ENCODE assay signal across 8 mouse cellular contexts in genomic region chr17:56716655-56717362, GRCm38 (mm10). TPM values are rescaled to one million over a fixed set of nuclear protein-coding genes. Genes with fewer than 3 reads are reported as not detected.
A peak's percentile ranks its signal among the peaks of the same experiment; 100 is the strongest.
DNase-seq lines count a peak whose midpoint lies in the region; ATAC-seq and TF ChIP-seq lines count a peak whose summit lies in the region.

No protein-coding gene starts in this region.

- peak; percentile 99 for DNase-seq in CD4-positive helper T cell, adult 2 months (ENCODE audit: low read depth, low spot score)
- DNase-seq in brain, embryonic 18.5 days (ENCODE audit: low read depth, low spot score) = peak; percentile 99
- DNase-seq in kidney, postnatal 0 days (ENCODE audit: low spot score) = peak; percentile 98
- DNase-seq in liver, embryonic 11.5 days (ENCODE audit: low spot score) = peak; percentile 98
- DNase-seq in naive thymus-derived CD4-positive, alpha-beta T cell, adult 2 months (ENCODE audit: low read depth) = peak; percentile 100

- peak overlapping the region; percentile 98 for H3K9ac ChIP-seq in heart, embryonic 12.5 days
- peak overlapping the region; percentile 88 for H3K9ac ChIP-seq in kidney, postnatal 0 days (ENCODE audit: low read depth, low read length)
- H3K9ac ChIP-seq in liver, embryonic 11.5 days (ENCODE audit: low read depth, low read length) = peak overlapping the region; percentile 68
- H3K9ac ChIP-seq in stomach, embryonic 14.5 days (replicated peaks; ENCODE audit: low read depth, low read length) = peak overlapping the region; percentile 73

- no peaks in the 10 kb centered on the region for H3K27me3 ChIP-seq in heart, embryonic 12.5 days (replicated peaks)
- no peaks in the 10 kb centered on the region for H3K27me3 ChIP-seq in kidney, postnatal 0 days (ENCODE audit: insufficient read depth, low read length)
- H3K27me3 ChIP-seq in liver, embryonic 11.5 days (replicated peaks; ENCODE audit: control insufficient read depth, insufficient read depth, low read length) = no peaks in the 10 kb centered on the region
- H3K27me3 ChIP-seq in stomach, embryonic 14.5 days (ENCODE audit: control insufficient read depth, insufficient read depth, low read length) = no peaks in the 10 kb centered on the region

- H3K27ac ChIP-seq in heart, embryonic 12.5 days (ENCODE audit: poor library complexity, severe bottlenecking) = peak overlapping the region; percentile 65
- peak overlapping the region; percentile 82 for H3K27ac ChIP-seq in kidney, postnatal 0 days
- peak overlapping the region; percentile 47; the same call in 1 of the 2 replicates for H3K27ac ChIP-seq in liver, embryonic 11.5 days (ENCODE audit: low read depth, low read length)
- H3K27ac ChIP-seq in stomach, embryonic 14.5 days (ENCODE audit: low read length) = peak overlapping the region; percentile 73; the same call in 1 of the 2 replicates

- no peaks in the 10 kb centered on the region for H3K9me3 ChIP-seq in heart, embryonic 12.5 days (replicated peaks)
- no peaks in the 10 kb centered on the region for H3K9me3 ChIP-seq in kidney, postnatal 0 days (replicated peaks; ENCODE audit: low read length)
- H3K9me3 ChIP-seq in liver, embryonic 11.5 days (ENCODE audit: control insufficient read depth, low read length) = no peaks in the 10 kb centered on the region
- H3K9me3 ChIP-seq in stomach, embryonic 14.5 days (ENCODE audit: control insufficient read depth, low read depth, low read length) = no peaks in the 10 kb centered on the region

- peaks cover 25% of the 10 kb centered on the region for H3K36me3 ChIP-seq in heart, embryonic 12.5 days
- H3K36me3 ChIP-seq in kidney, postnatal 0 days (ENCODE audit: insufficient read depth, low read length) = 0 out of 2 replicates have a peak, but pooled peaks cover 18% of the 10 kb centered on the region
- H3K36me3 ChIP-seq in liver, embryonic 11.5 days (ENCODE audit: control insufficient read depth, insufficient read depth, low read length) = peaks cover 14% of the 10 kb centered on the region
- H3K36me3 ChIP-seq in stomach, embryonic 14.5 days (ENCODE audit: control insufficient read depth, insufficient read depth, low read length) = peaks cover 5% of the 10 kb centered on the region

- peak overlapping the region; percentile 94 for H3K4me3 ChIP-seq in heart, embryonic 12.5 days
- H3K4me3 ChIP-seq in kidney, postnatal 0 days (replicated peaks; ENCODE audit: low read depth, low read length) = peak overlapping the region; percentile 77
- H3K4me3 ChIP-seq in liver, embryonic 11.5 days (ENCODE audit: low read depth, low read length) = peak overlapping the region; percentile 70
- H3K4me3 ChIP-seq in stomach, embryonic 14.5 days (ENCODE audit: low read depth, low read length) = peak overlapping the region; percentile 81

- 2% methylated on average over 55 of the region's 55 CpGs for WGBS in heart, embryonic 12.5 days
- under 1% methylated on average over 55 of the region's 55 CpGs for WGBS in kidney, postnatal 0 days
- WGBS in liver, embryonic 11.5 days = 0% methylated on average over 55 of the region's 55 CpGs
- WGBS in stomach, embryonic 14.5 days = under 1% methylated on average over 55 of the region's 55 CpGs

- H3K4me2 ChIP-seq in heart, embryonic 12.5 days = peak overlapping the region; percentile 91
- peak overlapping the region; percentile 70 for H3K4me2 ChIP-seq in kidney, postnatal 0 days (ENCODE audit: low read length)
- H3K4me2 ChIP-seq in liver, embryonic 11.5 days = peak overlapping the region; percentile 80
- peak overlapping the region; percentile 81 for H3K4me2 ChIP-seq in stomach, embryonic 14.5 days (replicated peaks; ENCODE audit: low read depth, low read length)

- H3K4me1 ChIP-seq in heart, embryonic 12.5 days (replicated peaks) = peaks cover 44% of the 10 kb centered on the region
- H3K4me1 ChIP-seq in kidney, postnatal 0 days (replicated peaks; ENCODE audit: insufficient read depth, low read length) = peaks cover 15% of the 10 kb centered on the region
- peaks cover 16% of the 10 kb centered on the region for H3K4me1 ChIP-seq in liver, embryonic 11.5 days (replicated peaks; ENCODE audit: control insufficient read depth, insufficient read depth, low read length)
- peaks cover 15% of the 10 kb centered on the region; the same call in 1 of the 2 replicates for H3K4me1 ChIP-seq in stomach, embryonic 14.5 days (ENCODE audit: control insufficient read depth, insufficient read depth, low read length)

- ATAC-seq in erythroid progenitor cell, adult 5-6 weeks (replicated peaks; ENCODE audit: low FRiP score, poor library complexity, severe bottlenecking) = peak; percentile 82
- ATAC-seq in heart, embryonic 12.5 days (ENCODE audit: insufficient number of reproducible peaks, low FRiP score) = peak; percentile 89
- ATAC-seq in kidney, postnatal 0 days (replicated peaks; ENCODE audit: low FRiP score, low read depth) = peak; percentile 93
- peak; percentile 87 for ATAC-seq in liver, embryonic 11.5 days (replicated peaks; ENCODE audit: low FRiP score)
- ATAC-seq in stomach, embryonic 14.5 days (ENCODE audit: insufficient number of reproducible peaks, insufficient read depth, low FRiP score, low read depth) = peak; percentile 92

- TF ChIP-seq CTCF in kidney, postnatal 0 days (IDR thresholded peaks at IDR 0.05; ENCODE audit: low read depth) = no peak; the same call in 1 of the 2 replicates

RNA-seq across cellular contexts. Expression of gene Ndufa11, which starts 0.8 kb away (rescaled TPM):
- 46.5 and 90.1 TPM in 2 replicates for total RNA-seq in erythroid progenitor cell, adult 5-6 weeks (2015; ENCODE audit: low replicate concordance)
- total RNA-seq in erythroid progenitor cell, adult 5-6 weeks (2017; ENCODE audit: low replicate concordance) = 54.2 and 67.9 TPM in 2 replicates
- polyA plus RNA-seq in heart, embryonic 12.5 days (2016; fragmentation: Nextera tagmentation; extraction: Ambion mirVana) = 638 and 663 TPM in 2 replicates
- polyA plus RNA-seq in kidney, postnatal 0 days (2015; fragmentation: Nextera tagmentation; extraction: Ambion mirVana) = 683 and 742 TPM in 2 replicates
- polyA plus RNA-seq in liver, embryonic 11.5 days (2014; fragmentation: Nextera tagmentation; extraction: Ambion mirVana) = 343 and 358 TPM in 2 replicates
- 444 and 502 TPM in 2 replicates for polyA plus RNA-seq in stomach, embryonic 14.5 days (2014; fragmentation: Nextera tagmentation; extraction: Ambion mirVana)

RNA-seq across cellular contexts. Expression of gene Vmac, which starts 1.0 kb away (rescaled TPM):
- 2.1 and 2.2 TPM in 2 replicates for total RNA-seq in erythroid progenitor cell, adult 5-6 weeks (2015; ENCODE audit: low replicate concordance)
- total RNA-seq in erythroid progenitor cell, adult 5-6 weeks (2017; ENCODE audit: low replicate concordance) = not detected in 2 replicates
- 12.1 and 12.9 TPM in 2 replicates for polyA plus RNA-seq in heart, embryonic 12.5 days (2016; fragmentation: Nextera tagmentation; extraction: Ambion mirVana)
- polyA plus RNA-seq in kidney, postnatal 0 days (2015; fragmentation: Nextera tagmentation; extraction: Ambion mirVana) = 24.4 and 27.4 TPM in 2 replicates
- polyA plus RNA-seq in liver, embryonic 11.5 days (2014; fragmentation: Nextera tagmentation; extraction: Ambion mirVana) = 9.1 and 10.7 TPM in 2 replicates
- 31.3 and 31.7 TPM in 2 replicates for polyA plus RNA-seq in stomach, embryonic 14.5 days (2014; fragmentation: Nextera tagmentation; extraction: Ambion mirVana)

RNA-seq across cellular contexts. Expression of gene Nrtn, which starts 40.5 kb away (rescaled TPM):
- not detected in 2 replicates for total RNA-seq in erythroid progenitor cell, adult 5-6 weeks (2015; ENCODE audit: low replicate concordance)
- not detected in 2 replicates for total RNA-seq in erythroid progenitor cell, adult 5-6 weeks (2017; ENCODE audit: low replicate concordance)
- 7.5 and 9.0 TPM in 2 replicates for polyA plus RNA-seq in heart, embryonic 12.5 days (2016; fragmentation: Nextera tagmentation; extraction: Ambion mirVana)
- polyA plus RNA-seq in kidney, postnatal 0 days (2015; fragmentation: Nextera tagmentation; extraction: Ambion mirVana) = 8.7 and 11.8 TPM in 2 replicates
- polyA plus RNA-seq in liver, embryonic 11.5 days (2014; fragmentation: Nextera tagmentation; extraction: Ambion mirVana) = 5.2 and 5.3 TPM in 2 replicates
- 14.1 and 14.4 TPM in 2 replicates for polyA plus RNA-seq in stomach, embryonic 14.5 days (2014; fragmentation: Nextera tagmentation; extraction: Ambion mirVana)

RNA-seq across cellular contexts. Expression of gene Ranbp3, which starts 43.7 kb away (rescaled TPM):
- 51.1 and 73.9 TPM in 2 replicates for total RNA-seq in erythroid progenitor cell, adult 5-6 weeks (2015; ENCODE audit: low replicate concordance)
- 72.9 and 77.2 TPM in 2 replicates for total RNA-seq in erythroid progenitor cell, adult 5-6 weeks (2017; ENCODE audit: low replicate concordance)
- polyA plus RNA-seq in heart, embryonic 12.5 days (2016; fragmentation: Nextera tagmentation; extraction: Ambion mirVana) = 63.2 and 64.5 TPM in 2 replicates
- polyA plus RNA-seq in kidney, postnatal 0 days (2015; fragmentation: Nextera tagmentation; extraction: Ambion mirVana) = 57.4 and 58.8 TPM in 2 replicates
- 94.3 and 105 TPM in 2 replicates for polyA plus RNA-seq in liver, embryonic 11.5 days (2014; fragmentation: Nextera tagmentation; extraction: Ambion mirVana)
- polyA plus RNA-seq in stomach, embryonic 14.5 days (2014; fragmentation: Nextera tagmentation; extraction: Ambion mirVana) = 86.5 and 94.9 TPM in 2 replicates

RNA-seq across cellular contexts. Expression of gene Dus3l, which starts 47.7 kb away (rescaled TPM):
- total RNA-seq in erythroid progenitor cell, adult 5-6 weeks (2015; ENCODE audit: low replicate concordance) = 6.5 and 7.1 TPM in 2 replicates
- 3.0 and 5.4 TPM in 2 replicates for total RNA-seq in erythroid progenitor cell, adult 5-6 weeks (2017; ENCODE audit: low replicate concordance)
- polyA plus RNA-seq in heart, embryonic 12.5 days (2016; fragmentation: Nextera tagmentation; extraction: Ambion mirVana) = 33.3 and 34.8 TPM in 2 replicates
- polyA plus RNA-seq in kidney, postnatal 0 days (2015; fragmentation: Nextera tagmentation; extraction: Ambion mirVana) = 37.3 and 38.8 TPM in 2 replicates
- polyA plus RNA-seq in liver, embryonic 11.5 days (2014; fragmentation: Nextera tagmentation; extraction: Ambion mirVana) = 34.5 and 36.9 TPM in 2 replicates
- polyA plus RNA-seq in stomach, embryonic 14.5 days (2014; fragmentation: Nextera tagmentation; extraction: Ambion mirVana) = 40.9 and 46.3 TPM in 2 replicates

Comparison
In these comparisons a context has a peak if more than half of its experiments do, and no peak if none do; other contexts are left out.
1. Peak in every context shown above with its lines: DNase-seq, ATAC-seq, H3K4me3 ChIP-seq and H3K27ac ChIP-seq.